ENCODE assay signal across 14 mouse cellular contexts in genomic region chrX:134582888-134583669, GRCm38 (mm10). TPM values are rescaled to one million over a fixed set of nuclear protein-coding genes. Genes with fewer than 3 reads are reported as not detected.
DNase-seq lines count a peak whose midpoint lies in the region; ATAC-seq and TF ChIP-seq lines count a peak whose summit lies in the region.
"Had no signal": no experiment of that assay in that cellular context is flagged by ENCODE, and none has a peak within 500 bp of the region (broad histone marks: within the 10 kb centered on the region; RNA-seq: fewer than 3 reads in every experiment).

Gene Btk, minus strand, starts transcription at chrX:134583570.

- no peaks in the 10 kb centered on the region for H3K36me3 ChIP-seq in liver, postnatal 0 days (replicated peaks; ENCODE audit: insufficient read depth, low read length)
- H3K36me3 ChIP-seq in embryonic facial prominence, embryonic 10.5 days (replicated peaks), result peaks cover 12% of the 10 kb centered on the region
- H3K36me3 ChIP-seq in forebrain, embryonic 10.5 days (replicated peaks), result peaks cover 10% of the 10 kb centered on the region

- peak within 1 kb of the TSS; percentile 58 for H3K9ac ChIP-seq in liver, postnatal 0 days (replicated peaks)
- H3K9ac ChIP-seq: heart, embryonic 12.5 days had no signal

- TF ChIP-seq EP300 in liver, postnatal 0 days (IDR thresholded peaks at IDR 0.05; ENCODE audit: low read depth), result no peak

- no peak for TF ChIP-seq POLR2A in cortical plate, adult 2 months (IDR thresholded peaks at IDR 0.05; ENCODE audit: extremely low read depth, insufficient read depth, low read length)

- ATAC-seq in liver, postnatal 0 days, result no peak

- no peak within 1 kb of the TSS for H3K27ac ChIP-seq in cortical plate, adult 2 months (ENCODE audit: insufficient read depth, low read length)
- peak within 1 kb of the TSS; percentile 66 for H3K27ac ChIP-seq in liver, postnatal 0 days (ENCODE audit: low read depth)
- no peak within 1 kb of the TSS for H3K27ac ChIP-seq in embryonic facial prominence, embryonic 10.5 days (replicated peaks)
- H3K27ac ChIP-seq in forebrain, embryonic 10.5 days, result no peak within 1 kb of the TSS

- no peaks in the 10 kb centered on the region for H3K4me1 ChIP-seq in cortical plate, adult 2 months (ENCODE audit: control insufficient read depth, insufficient read depth, low read length)
- no peaks in the 10 kb centered on the region for H3K4me1 ChIP-seq in liver, postnatal 0 days (ENCODE audit: insufficient read depth)
- peaks cover 4% of the 10 kb centered on the region; the same call in 1 of the 2 replicates for H3K4me1 ChIP-seq in embryonic facial prominence, embryonic 10.5 days
- peaks cover 11% of the 10 kb centered on the region for H3K4me1 ChIP-seq in forebrain, embryonic 10.5 days
- H3K4me1 ChIP-seq: heart, embryonic 12.5 days had no signal

- DNase-seq in spleen, postnatal 10 days (ENCODE audit: low spot score in 2 of 2), result peak; percentile 25 to 27
- no peak for DNase-seq in spleen, postnatal 4 days (ENCODE audit: low spot score in 2 of 2)
- DNase-seq in liver, postnatal 0 days, result peak; percentile 15
- DNase-seq in embryonic facial prominence, embryonic 10.5 days (ENCODE audit: low spot score), result no peak
- no peak for DNase-seq in frontal cortex, adult 2 months (ENCODE audit: extremely low spot score in 1 of 2, low spot score in 1 of 2)
- DNase-seq in forebrain, embryonic 10.5 days (ENCODE audit: extremely low spot score, low spot score), result no peak
- DNase-seq: adrenal gland, adult 8-10 months; embryo, embryonic 11 days; kidney, adult 11 months; kidney, postnatal 4 days; layer of hippocampus, postnatal 36 days; lung, postnatal 14 days had no signal

- no peaks in the 10 kb centered on the region for H3K27me3 ChIP-seq in liver, postnatal 0 days (ENCODE audit: insufficient read depth, low read length)
- peaks cover 28% of the 10 kb centered on the region for H3K27me3 ChIP-seq in embryonic facial prominence, embryonic 10.5 days (replicated peaks; ENCODE audit: low read depth, poor library complexity, severe bottlenecking)
- peaks cover 21% of the 10 kb centered on the region for H3K27me3 ChIP-seq in forebrain, embryonic 10.5 days (ENCODE audit: poor library complexity, severe bottlenecking)
- H3K27me3 ChIP-seq: heart, embryonic 12.5 days had no signal

- no peaks in the 10 kb centered on the region for H3K9me3 ChIP-seq in liver, postnatal 0 days (ENCODE audit: low read length)
- no peaks in the 10 kb centered on the region for H3K9me3 ChIP-seq in embryonic facial prominence, embryonic 10.5 days
- no peaks in the 10 kb centered on the region for H3K9me3 ChIP-seq in forebrain, embryonic 10.5 days
- H3K9me3 ChIP-seq: heart, embryonic 12.5 days had no signal

- peak within 1 kb of the TSS; percentile 65 for H3K4me2 ChIP-seq in liver, postnatal 0 days (ENCODE audit: low read depth, low read length)

- no peak for TF ChIP-seq CTCF in cortical plate, adult 2 months (IDR thresholded peaks at IDR 0.05; ENCODE audit: extremely low read depth, insufficient read depth, low read length)
- no peak for TF ChIP-seq CTCF in liver, postnatal 0 days (IDR thresholded peaks at IDR 0.05; ENCODE audit: low read depth)

- H3K4me3 ChIP-seq in cortical plate, adult 2 months (ENCODE audit: insufficient read depth, low read length), result peak within 1 kb of the TSS; percentile 26; the same call in 1 of the 2 replicates
- peak within 1 kb of the TSS; percentile 45 for H3K4me3 ChIP-seq in liver, postnatal 0 days (ENCODE audit: low read depth, low read length)
- H3K4me3 ChIP-seq in embryonic facial prominence, embryonic 10.5 days, result no peak within 1 kb of the TSS
- no peak within 1 kb of the TSS for H3K4me3 ChIP-seq in forebrain, embryonic 10.5 days

- 41% methylated on average over 11 of the region's 11 CpGs for WGBS in liver, postnatal 0 days (ENCODE audit: insufficient replicate concordance)
- 82% methylated on average over 11 of the region's 11 CpGs for WGBS in embryonic facial prominence, embryonic 10.5 days
- 82% methylated on average over 11 of the region's 11 CpGs for WGBS in forebrain, embryonic 10.5 days

RNA-seq across cellular contexts. Expression of gene Btk, which starts in this region (rescaled TPM):
- 0.94 and 1.5 TPM in 2 replicates for polyA plus RNA-seq in cortical plate, adult 2 months (2012; rRNA removed)
- polyA plus RNA-seq in liver, postnatal 0 days (2015; fragmentation: Nextera tagmentation; extraction: Ambion mirVana), result 10.9 and 11.9 TPM in 2 replicates
- 0.84 and 1.1 TPM in 2 replicates for polyA plus RNA-seq in embryonic facial prominence, embryonic 10.5 days (2016; fragmentation: Nextera tagmentation; extraction: Ambion mirVana)
- polyA plus RNA-seq in frontal cortex, adult 2 months (2012; rRNA removed), result 0.76 and 1.3 TPM in 2 replicates
- 0.81 and 1.2 TPM in 2 replicates for polyA plus RNA-seq in forebrain, embryonic 10.5 days (2016; fragmentation: Nextera tagmentation; extraction: Ambion mirVana)

Comparison
In these comparisons a context has a peak if more than half of its experiments do, and no peak if none do; other contexts are left out.
1. DNase-seq: peak in spleen, postnatal 10 days (2 of 2) and liver, postnatal 0 days (single experiment); none in spleen, postnatal 4 days (0 of 2), embryonic facial prominence, embryonic 10.5 days (single experiment), frontal cortex, adult 2 months (0 of 2) and forebrain, embryonic 10.5 days (single experiment).
2. H3K4me3 ChIP-seq: peak in cortical plate, adult 2 months (single experiment) and liver, postnatal 0 days (single experiment); none in embryonic facial prominence, embryonic 10.5 days (single experiment) and forebrain, embryonic 10.5 days (single experiment).